Mouse (Mus musculus): Measurements from ENCODE around the gene Cnih1.

- TF ChIP-seq GATA1 (IDR thresholded peaks at IDR 0.05; ENCODE audit: borderline replicate concordance, low read length) (no peak), CTCF (IDR thresholded peaks at IDR 0.05; ENCODE audit: low read depth, low read length) (no peak)
Measured at GRCm38 (mm10) chr14:46816916-46817622, 28.9 kb upstream of the Cnih1 start.

Data from G1E (cell line).